Mouse (Mus musculus): ENCODE results near the gene Lrrc28.

DNA sequence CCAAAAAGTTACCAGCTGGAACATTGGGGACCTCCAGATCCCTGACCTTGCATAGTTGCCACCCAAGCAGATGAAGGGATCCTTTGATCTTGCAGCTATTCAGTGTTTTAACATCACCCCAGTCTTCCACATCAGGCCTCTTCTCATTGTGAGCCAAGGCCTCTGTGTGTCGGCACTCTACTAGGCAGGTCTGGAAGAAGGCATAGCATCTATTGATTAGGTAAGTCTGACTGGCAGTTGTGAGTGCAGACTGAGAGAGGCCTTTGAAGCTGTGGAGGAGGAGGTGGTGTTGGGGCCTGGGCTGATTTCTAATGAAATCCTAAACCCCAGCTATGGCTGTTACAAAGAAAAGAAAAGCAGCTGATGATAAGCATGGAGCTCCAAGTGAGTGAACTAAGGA, 10.1 kb upstream of the Lrrc28 start:
- no peak for TF ChIP-seq POLR2A (IDR thresholded peaks at IDR 0.05; ENCODE audit: borderline replicate concordance, insufficient read depth, low read length)
- TF ChIP-seq CTCF (IDR thresholded peaks at IDR 0.05; ENCODE audit: borderline replicate concordance, insufficient read depth, low read depth, low read length): no peak
